Mouse (Mus musculus) gastrocnemius, adult 2 months (tissue): Measurements from ENCODE around the gene Ryr2. TPM values are rescaled to one million over a fixed set of nuclear protein-coding genes. Genes with fewer than 3 reads are reported as not detected.
"Not testable (repeated sequence)": the region's sequence is repeated elsewhere in the genome, so short reads cannot be mapped to it uniquely, and the experiment has no call there.

ENCODE experiments used
- DNase-seq: peaks from one replicate; pipeline ENCODE4 v3.0.0; 2022
- H3K27ac ChIP-seq: fragments of 200-600 bp; 2 replicates; pipeline ENCODE4 v1.8.1; 2022; ENCODE audit warnings: mild to moderate bottlenecking
- H3K4me3 ChIP-seq: fragments of 200-600 bp; 2 replicates; pipeline ENCODE4 v1.8.1; 2022; ENCODE audit warnings: mild to moderate bottlenecking, moderate library complexity
- CTCF ChIP-seq: fragments of 200-600 bp; IDR thresholded peaks from 2 replicates; pipeline ENCODE4 v1.8.1; 2022; ENCODE audit warnings: antibody characterized with exemption, mild to moderate bottlenecking, moderate library complexity
- intact Hi-C: fragments of 180-260 bp; cut with DNase I; formaldehyde crosslinking; loops from one replicate; pipeline ENCODE4 v1.15.1; 2025
- total RNA-seq, 2 experiments: library from RNA; stranded (reverse); gene quantifications; 2 replicates each; pipeline ENCODE4 v1.2.3; 2021

The Ryr2 gene
- total RNA-seq, 2 experiments from 2014 or later = 0.18 to 0.20 TPM

- no peak for DNase-seq
- TF ChIP-seq CTCF = no peak
Measured at GRCm38 (mm10) chr13:11941724-11942123, 165.0 kb downstream of the Ryr2 start.

GRCm38 (mm10) chr13:11934297-11935060 lies 172.3 kb downstream of the Ryr2 start:
- H3K4me3 ChIP-seq, DNase-seq, intact Hi-C loops, H3K27ac ChIP-seq: not testable (repeated sequence)

More at GRCm38 (mm10) chr13:11941724-11942123, 165.0 kb downstream of the Ryr2 start:
- no peak overlapping the region for H3K4me3 ChIP-seq
- no peak overlapping the region for H3K27ac ChIP-seq
- intact Hi-C loops = no loop called here

- no peak overlapping the region for H3K4me3 ChIP-seq
- no peak for TF ChIP-seq CTCF
- H3K27ac ChIP-seq = no peak overlapping the region
- no peak for DNase-seq
- intact Hi-C loops = no loop called here
Measured at GRCm38 (mm10) chr13:11933334-11933733, 173.4 kb downstream of the Ryr2 start.

GRCm38 (mm10) chr13:11928709-11929108 lies 178.0 kb downstream of the Ryr2 start:
- intact Hi-C loops = no loop called here
- DNase-seq = no peak
- H3K27ac ChIP-seq = no peak overlapping the region
- no peak for TF ChIP-seq CTCF
- H3K4me3 ChIP-seq = no peak overlapping the region

- TF ChIP-seq CTCF = peak; percentile 3; the same call in 1 of the 2 replicates
- no peak for DNase-seq
- H3K27ac ChIP-seq = no peak overlapping the region
- H3K4me3 ChIP-seq = no peak overlapping the region
- intact Hi-C loops = no loop called here
Measured at GRCm38 (mm10) chr13:11927727-11928126, 179.0 kb downstream of the Ryr2 start.

GRCm38 (mm10) chr13:11926720-11927500 lies 179.8 kb downstream of the Ryr2 start:
- intact Hi-C loops = no loop called here
- DNase-seq = no peak
- no peak for TF ChIP-seq CTCF
- H3K27ac ChIP-seq = no peak overlapping the region
- no peak overlapping the region for H3K4me3 ChIP-seq

GRCm38 (mm10) chr13:11926215-11926614 lies 180.5 kb downstream of the Ryr2 start:
- DNase-seq = no peak
- intact Hi-C loops = no loop called here
- no peak for TF ChIP-seq CTCF
- Histone ChIP-seq H3K4me3 (no peak overlapping the region), H3K27ac (no peak overlapping the region)

- no peak for DNase-seq
- TF ChIP-seq CTCF = no peak
- no peak overlapping the region for H3K4me3 ChIP-seq
- H3K27ac ChIP-seq = no peak overlapping the region
- intact Hi-C loops = no loop called here
Measured at GRCm38 (mm10) chr13:11924732-11925131, 182.0 kb downstream of the Ryr2 start.

- intact Hi-C loops = no loop called here
Measured at GRCm38 (mm10) chr13:11920495-11920894, 186.2 kb downstream of the Ryr2 start.

GRCm38 (mm10) chr13:11919448-11919847 lies 187.3 kb downstream of the Ryr2 start:
- DNase-seq = no peak
- intact Hi-C loops = no loop called here
- no peak for TF ChIP-seq CTCF
- no peak overlapping the region for H3K4me3 ChIP-seq
- H3K27ac ChIP-seq = no peak overlapping the region

More at GRCm38 (mm10) chr13:11920495-11920894, 186.2 kb downstream of the Ryr2 start:
- H3K27ac ChIP-seq = no peak overlapping the region
- H3K4me3 ChIP-seq = no peak overlapping the region
- DNase-seq = no peak
- no peak for TF ChIP-seq CTCF

GRCm38 (mm10) chr13:11915619-11916018 lies 191.1 kb downstream of the Ryr2 start:
- intact Hi-C loops = no loop called here

GRCm38 (mm10) chr13:11914682-11915081 lies 192.1 kb downstream of the Ryr2 start:
- intact Hi-C loops = no loop called here
- TF ChIP-seq CTCF = no peak
- DNase-seq = no peak
- Histone ChIP-seq H3K4me3 (no peak overlapping the region), H3K27ac (no peak overlapping the region)

More at GRCm38 (mm10) chr13:11915619-11916018, 191.1 kb downstream of the Ryr2 start:
- no peak for DNase-seq
- no peak for TF ChIP-seq CTCF
- no peak overlapping the region for H3K27ac ChIP-seq
- H3K4me3 ChIP-seq = no peak overlapping the region

- no peak overlapping the region for H3K27ac ChIP-seq
- no peak for DNase-seq
- intact Hi-C loops = no loop called here
- no peak overlapping the region for H3K4me3 ChIP-seq
- TF ChIP-seq CTCF = no peak
Measured at GRCm38 (mm10) chr13:11912208-11912607, 194.5 kb downstream of the Ryr2 start.
